Mouse (Mus musculus): ENCODE measurements around the gene Ddx1. TPM values are rescaled to one million over a fixed set of nuclear protein-coding genes. Genes with fewer than 3 reads are reported as not detected.
"Not testable (repeated sequence)": the region's sequence is repeated elsewhere in the genome, so short reads cannot be mapped to it uniquely, and the experiment has no call there.

Gene Ddx1
- total RNA-seq, 1 experiment from 2014 or later: 106 TPM

- ATAC-seq (replicated peaks; ENCODE audit: insufficient number of reproducible peaks, low FRiP score, low TSS enrichment, poor library complexity, severe bottlenecking): no peak
These were observed 40.0 kb downstream of the Ddx1 start for GRCm38 (mm10) chr12:13208983-13209451.

- ATAC-seq (replicated peaks; ENCODE audit: insufficient number of reproducible peaks, low FRiP score, low TSS enrichment, poor library complexity, severe bottlenecking): no peak
These were observed 40.5 kb downstream of the Ddx1 start for GRCm38 (mm10) chr12:13208517-13208916.

- ATAC-seq (replicated peaks; ENCODE audit: insufficient number of reproducible peaks, low FRiP score, low TSS enrichment, poor library complexity, severe bottlenecking): no peak
These were observed 41.9 kb downstream of the Ddx1 start for GRCm38 (mm10) chr12:13207099-13207498.

GRCm38 (mm10) chr12:13205733-13206132 lies 43.3 kb downstream of the Ddx1 start:
- ATAC-seq (replicated peaks; ENCODE audit: insufficient number of reproducible peaks, low FRiP score, low TSS enrichment, poor library complexity, severe bottlenecking): no peak

- no peak for ATAC-seq (replicated peaks; ENCODE audit: insufficient number of reproducible peaks, low FRiP score, low TSS enrichment, poor library complexity, severe bottlenecking)
These were observed 46.7 kb downstream of the Ddx1 start for GRCm38 (mm10) chr12:13202322-13202721.

GRCm38 (mm10) chr12:13200576-13200975 lies 48.4 kb downstream of the Ddx1 start:
- ATAC-seq (replicated peaks; ENCODE audit: insufficient number of reproducible peaks, low FRiP score, low TSS enrichment, poor library complexity, severe bottlenecking): no peak

- ATAC-seq (replicated peaks; ENCODE audit: insufficient number of reproducible peaks, low FRiP score, low TSS enrichment, poor library complexity, severe bottlenecking): no peak
These were observed 49.4 kb downstream of the Ddx1 start for GRCm38 (mm10) chr12:13199338-13200301.

GRCm38 (mm10) chr12:13198157-13198556 lies 50.9 kb downstream of the Ddx1 start:
- no peak for ATAC-seq (replicated peaks; ENCODE audit: insufficient number of reproducible peaks, low FRiP score, low TSS enrichment, poor library complexity, severe bottlenecking)

GRCm38 (mm10) chr12:13196146-13196545 lies 52.9 kb downstream of the Ddx1 start:
- ATAC-seq (replicated peaks; ENCODE audit: insufficient number of reproducible peaks, low FRiP score, low TSS enrichment, poor library complexity, severe bottlenecking): no peak

GRCm38 (mm10) chr12:13195506-13195905 lies 53.5 kb downstream of the Ddx1 start:
- no peak for ATAC-seq (replicated peaks; ENCODE audit: insufficient number of reproducible peaks, low FRiP score, low TSS enrichment, poor library complexity, severe bottlenecking)

GRCm38 (mm10) chr12:13188059-13188700 lies 60.8 kb downstream of the Ddx1 start:
- no peak for ATAC-seq (replicated peaks; ENCODE audit: insufficient number of reproducible peaks, low FRiP score, low TSS enrichment, poor library complexity, severe bottlenecking)

- no peak for ATAC-seq (replicated peaks; ENCODE audit: insufficient number of reproducible peaks, low FRiP score, low TSS enrichment, poor library complexity, severe bottlenecking)
These were observed 62.8 kb downstream of the Ddx1 start for GRCm38 (mm10) chr12:13186209-13186608.

- no peak for ATAC-seq (replicated peaks; ENCODE audit: insufficient number of reproducible peaks, low FRiP score, low TSS enrichment, poor library complexity, severe bottlenecking)
These were observed 64.1 kb downstream of the Ddx1 start for GRCm38 (mm10) chr12:13184873-13185361.

GRCm38 (mm10) chr12:13184136-13184535 lies 64.9 kb downstream of the Ddx1 start:
- not testable (repeated sequence) for ATAC-seq (replicated peaks; ENCODE audit: insufficient number of reproducible peaks, low FRiP score, low TSS enrichment, poor library complexity, severe bottlenecking)

- no peak for ATAC-seq (replicated peaks; ENCODE audit: insufficient number of reproducible peaks, low FRiP score, low TSS enrichment, poor library complexity, severe bottlenecking)
These were observed 66.8 kb downstream of the Ddx1 start for GRCm38 (mm10) chr12:13182220-13182619.

GRCm38 (mm10) chr12:13181721-13182120 lies 67.3 kb downstream of the Ddx1 start:
- ATAC-seq (replicated peaks; ENCODE audit: insufficient number of reproducible peaks, low FRiP score, low TSS enrichment, poor library complexity, severe bottlenecking): no peak

GRCm38 (mm10) chr12:13180715-13181335 lies 68.2 kb downstream of the Ddx1 start:
- ATAC-seq (replicated peaks; ENCODE audit: insufficient number of reproducible peaks, low FRiP score, low TSS enrichment, poor library complexity, severe bottlenecking): no peak

GRCm38 (mm10) chr12:13180332-13180714 lies 68.7 kb downstream of the Ddx1 start:
- no peak for ATAC-seq (replicated peaks; ENCODE audit: insufficient number of reproducible peaks, low FRiP score, low TSS enrichment, poor library complexity, severe bottlenecking)

- ATAC-seq (replicated peaks; ENCODE audit: insufficient number of reproducible peaks, low FRiP score, low TSS enrichment, poor library complexity, severe bottlenecking): no peak
These were observed 71.4 kb downstream of the Ddx1 start for GRCm38 (mm10) chr12:13177606-13178005.

All from monocyte, adult 5-6 weeks (primary cell).